Mouse (Mus musculus) ES-E14 (cell line): ENCODE measurements at regions not wholly inside any gene's neighbourhood (a gene's known extent, or its start where the extent isn't known, plus 50 kb on each side); places are given as distances from the start of the nearest gene placed in this dataset.

ENCODE experiments used
- HCFC1 ChIP-seq: IDR thresholded peaks from 2 replicates; pipeline ENCODE4 v1.6.1; 2012; ENCODE audit warnings: low read length, inconsistent platforms, borderline replicate concordance; ENCODE audit not compliant: insufficient read depth
- ZC3H11A ChIP-seq: IDR thresholded peaks from 2 replicates; pipeline ENCODE4 v1.6.1; 2012; ENCODE audit warnings: low read depth, mild to moderate bottlenecking, inconsistent platforms, low read length, borderline replicate concordance
- ZNF384 ChIP-seq: IDR thresholded peaks from 2 replicates; pipeline ENCODE4 v1.6.1; 2012; ENCODE audit warnings: low read depth, low read length, inconsistent platforms

DNA sequence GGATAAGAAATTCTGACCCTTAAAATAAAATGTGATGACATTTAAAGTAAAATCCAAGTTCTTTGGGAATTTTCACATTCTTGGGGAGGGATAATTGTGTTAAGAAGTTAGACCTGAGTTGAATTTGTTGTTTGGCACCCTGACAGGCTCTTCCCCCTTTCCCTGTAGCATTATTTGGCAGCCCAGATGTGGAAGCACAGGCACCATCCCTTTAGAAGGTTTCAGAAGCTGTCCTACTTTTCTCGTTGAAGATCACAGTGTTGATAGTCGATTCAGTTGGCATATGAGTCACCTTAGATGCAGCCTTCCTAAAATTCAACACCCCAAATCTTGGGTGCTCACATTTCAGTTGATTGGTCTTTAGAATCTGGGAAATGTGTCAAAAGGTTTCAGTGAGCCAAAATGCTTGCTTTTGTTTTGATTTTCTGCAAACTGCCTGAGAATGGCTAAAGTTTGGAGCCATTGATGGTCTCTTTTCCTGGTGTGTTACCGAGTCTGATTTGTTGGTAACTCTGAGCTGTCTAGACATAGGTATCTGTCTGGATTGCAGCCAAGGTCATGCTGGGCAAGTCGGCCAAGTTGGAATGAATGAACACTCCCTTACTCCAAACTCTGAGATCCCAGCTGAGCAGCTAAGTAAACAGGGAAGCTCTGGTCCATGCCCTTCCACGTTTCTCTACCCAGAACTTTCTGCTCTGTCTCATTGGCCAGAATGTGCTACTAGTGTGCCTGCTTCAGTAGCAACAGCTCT is 65.9 kb upstream of the Bmper start:
- TF ChIP-seq ZC3H11A, result no peak
- TF ChIP-seq HCFC1, result no peak
- TF ChIP-seq ZNF384, result no peak
